Mouse (Mus musculus): ENCODE data around the gene 1700102P08Rik.

Gene 1700102P08Rik

GRCm38 (mm10) chr9:108411381-108411942 lies 18.9 kb downstream of the 1700102P08Rik start:
- DNase-seq (ENCODE audit: low spot score in 2 of 2), result peak; percentile 73 to 84

GRCm38 (mm10) chr9:108412221-108412620 lies 19.6 kb downstream of the 1700102P08Rik start:
- no peak for DNase-seq (ENCODE audit: low spot score in 2 of 2)

- DNase-seq (ENCODE audit: low spot score in 2 of 2), result no peak
Observed at GRCm38 (mm10) chr9:108428384-108428783, 35.8 kb downstream of the 1700102P08Rik start, which contains the start of gene Ccdc36. Ccdc36 (minus strand) TSS chr9:108428484.

- no peak for DNase-seq (ENCODE audit: low spot score in 2 of 2)
Observed at GRCm38 (mm10) chr9:108431431-108432067, 38.9 kb downstream of the 1700102P08Rik start.

- DNase-seq (ENCODE audit: low spot score in 2 of 2), result no peak
Observed at GRCm38 (mm10) chr9:108436182-108436581, 43.6 kb downstream of the 1700102P08Rik start, which contains the start of gene BC048562. BC048562 (plus strand) TSS chr9:108436482.

GRCm38 (mm10) chr9:108439176-108439575 lies 46.6 kb downstream of the 1700102P08Rik start:
- no peak for DNase-seq (ENCODE audit: low spot score in 2 of 2)

- peak in 1 of 2 experiments; percentile 41 for DNase-seq (ENCODE audit: low spot score in 2 of 2)
Observed at GRCm38 (mm10) chr9:108440485-108440884, 47.9 kb downstream of the 1700102P08Rik start.

- DNase-seq (ENCODE audit: low spot score in 2 of 2), result peak in 1 of 2 experiments; percentile 49
Observed at GRCm38 (mm10) chr9:108441236-108441919, 48.8 kb downstream of the 1700102P08Rik start.

- no peak for DNase-seq (ENCODE audit: low spot score in 2 of 2)
Observed at GRCm38 (mm10) chr9:108445125-108445524, 52.5 kb downstream of the 1700102P08Rik start.

GRCm38 (mm10) chr9:108449860-108450259 lies 57.3 kb downstream of the 1700102P08Rik start:
- DNase-seq (ENCODE audit: low spot score in 2 of 2), result peak in 1 of 2 experiments; percentile 63

- peak in 1 of 2 experiments; percentile 37 for DNase-seq (ENCODE audit: low spot score in 2 of 2)
Observed at GRCm38 (mm10) chr9:108450292-108451169, 57.9 kb downstream of the 1700102P08Rik start.

GRCm38 (mm10) chr9:108451170-108451493 lies 58.5 kb downstream of the 1700102P08Rik start:
- DNase-seq (ENCODE audit: low spot score in 2 of 2), result no peak

GRCm38 (mm10) chr9:108451519-108452160 lies 59.0 kb downstream of the 1700102P08Rik start:
- no peak for DNase-seq (ENCODE audit: low spot score in 2 of 2)

- peak; percentile 64 to 77 for DNase-seq (ENCODE audit: low spot score in 2 of 2)
Observed at GRCm38 (mm10) chr9:108452291-108452906, 59.8 kb downstream of the 1700102P08Rik start.

GRCm38 (mm10) chr9:108452911-108453310 lies 60.3 kb downstream of the 1700102P08Rik start:
- DNase-seq (ENCODE audit: low spot score in 2 of 2), result no peak

- no peak for DNase-seq (ENCODE audit: low spot score in 2 of 2)
Observed at GRCm38 (mm10) chr9:108453458-108453857, 60.9 kb downstream of the 1700102P08Rik start.

- no peak for DNase-seq (ENCODE audit: low spot score in 2 of 2)
Observed at GRCm38 (mm10) chr9:108454429-108454828, 61.8 kb downstream of the 1700102P08Rik start.

- no peak for DNase-seq (ENCODE audit: low spot score in 2 of 2)
Observed at GRCm38 (mm10) chr9:108455747-108456571, 63.4 kb downstream of the 1700102P08Rik start.

GRCm38 (mm10) chr9:108456953-108457352 lies 64.3 kb downstream of the 1700102P08Rik start:
- DNase-seq (ENCODE audit: low spot score in 2 of 2), result no peak

GRCm38 (mm10) chr9:108459939-108460318 lies 67.3 kb downstream of the 1700102P08Rik start:
- DNase-seq (ENCODE audit: low spot score in 2 of 2), result no peak
